20 mouse cellular contexts compared by ENCODE assay signal in genomic region chr7:136541876-136542655, GRCm38 (mm10).
DNase-seq lines count a peak whose midpoint lies in the region; ATAC-seq and TF ChIP-seq lines count a peak whose summit lies in the region.
"Had no signal": no experiment of that assay in that cellular context is flagged by ENCODE, and none has a peak within 500 bp of the region (broad histone marks: within the 10 kb centered on the region; RNA-seq: fewer than 3 reads in every experiment).

No protein-coding gene starts in this region.

- peak; percentile 33 for DNase-seq in forebrain, embryonic 10.5 days (ENCODE audit: extremely low spot score, low spot score)
- DNase-seq in forebrain, postnatal 0 days: no peak
- DNase-seq in midbrain, embryonic 11.5 days (ENCODE audit: low spot score, missing footprints): peak; percentile 86
- DNase-seq in midbrain, postnatal 0 days (ENCODE audit: low spot score): no peak
- DNase-seq in mesoderm, embryonic 11.5 days (ENCODE audit: low read depth, low spot score): peak; percentile 48
- DNase-seq in layer of hippocampus, adult 18-20 months (ENCODE audit: low spot score in 2 of 2): no peak
- DNase-seq in left cerebral cortex, postnatal 25 days (ENCODE audit: low spot score in 2 of 2): no peak
- DNase-seq in adrenal gland, postnatal 36 days: no peak
- DNase-seq: cerebellum, postnatal 10 days; heart, postnatal 10 days; kidney, adult 2 months; kidney, postnatal 25 days; lung, postnatal 10 days; right cerebral cortex, postnatal 25 days; thymus, postnatal 25 days had no signal

- intact Hi-C loops in left cerebral cortex, postnatal 25 days (cut with DNase I): no loop called here

- no peak overlapping the region for H3K4me2 ChIP-seq in forebrain, postnatal 0 days (ENCODE audit: low read depth)
- no peak overlapping the region for H3K4me2 ChIP-seq in midbrain, embryonic 11.5 days
- H3K4me2 ChIP-seq in midbrain, postnatal 0 days (ENCODE audit: low read depth, low read length, poor library complexity, severe bottlenecking): no peak overlapping the region
- H3K4me2 ChIP-seq: embryonic facial prominence, embryonic 15.5 days; limb, embryonic 15.5 days had no signal

- ATAC-seq in forebrain, postnatal 0 days: no peak
- peak; percentile 96 for ATAC-seq in midbrain, embryonic 11.5 days (ENCODE audit: low FRiP score)
- ATAC-seq in midbrain, postnatal 0 days (ENCODE audit: low FRiP score): no peak
- ATAC-seq: CD4-positive, CD25-positive, alpha-beta regulatory T cell, adult 4 months had no signal

- H3K9ac ChIP-seq in forebrain, postnatal 0 days: no peak overlapping the region
- H3K9ac ChIP-seq in midbrain, embryonic 11.5 days (ENCODE audit: low read length): no peak overlapping the region
- H3K9ac ChIP-seq in midbrain, postnatal 0 days (replicated peaks; ENCODE audit: low read length, poor library complexity, severe bottlenecking): no peak overlapping the region
- H3K9ac ChIP-seq: embryonic facial prominence, embryonic 15.5 days; limb, embryonic 15.5 days had no signal

- peaks cover 30% of the 10 kb centered on the region for H3K4me1 ChIP-seq in forebrain, embryonic 10.5 days
- H3K4me1 ChIP-seq in forebrain, postnatal 0 days (ENCODE audit: insufficient read depth): no peaks in the 10 kb centered on the region
- H3K4me1 ChIP-seq in midbrain, embryonic 11.5 days (ENCODE audit: control insufficient read depth, insufficient read depth, low read length): peaks cover 12% of the 10 kb centered on the region
- no peaks in the 10 kb centered on the region for H3K4me1 ChIP-seq in midbrain, postnatal 0 days (ENCODE audit: insufficient read depth, low read length)

- TF ChIP-seq CTCF in forebrain, postnatal 0 days (IDR thresholded peaks at IDR 0.05; ENCODE audit: low read depth): no peak
- TF ChIP-seq CTCF in midbrain, postnatal 0 days (IDR thresholded peaks at IDR 0.05): no peak

- no peaks in the 10 kb centered on the region for H3K36me3 ChIP-seq in forebrain, embryonic 10.5 days (replicated peaks)
- H3K36me3 ChIP-seq in forebrain, postnatal 0 days (ENCODE audit: insufficient read depth): no peaks in the 10 kb centered on the region
- no peaks in the 10 kb centered on the region for H3K36me3 ChIP-seq in midbrain, embryonic 11.5 days (ENCODE audit: control insufficient read depth, insufficient read depth, low read length)
- H3K36me3 ChIP-seq in midbrain, postnatal 0 days (ENCODE audit: insufficient read depth, low read length): no peaks in the 10 kb centered on the region
- H3K36me3 ChIP-seq: embryonic facial prominence, embryonic 15.5 days; G1E; limb, embryonic 15.5 days had no signal

- H3K27me3 ChIP-seq in forebrain, embryonic 10.5 days (ENCODE audit: poor library complexity, severe bottlenecking): peaks cover 87% of the 10 kb centered on the region
- peaks cover 5% of the 10 kb centered on the region; the same call in 1 of the 2 replicates for H3K27me3 ChIP-seq in forebrain, postnatal 0 days (ENCODE audit: insufficient read depth, low read length)
- peaks cover 12% of the 10 kb centered on the region for H3K27me3 ChIP-seq in midbrain, embryonic 11.5 days (ENCODE audit: control insufficient read depth, insufficient read depth, low read length)
- 0 out of 2 replicates have a peak, but pooled peaks cover 3% of the 10 kb centered on the region for H3K27me3 ChIP-seq in midbrain, postnatal 0 days (ENCODE audit: insufficient read depth, low read length)
- H3K27me3 ChIP-seq: limb, embryonic 15.5 days had no signal

- no peak overlapping the region for H3K27ac ChIP-seq in forebrain, embryonic 10.5 days
- H3K27ac ChIP-seq in forebrain, postnatal 0 days (ENCODE audit: low read depth, low read length): no peak overlapping the region
- H3K27ac ChIP-seq in midbrain, embryonic 11.5 days (ENCODE audit: low read depth, low read length): no peak overlapping the region
- H3K27ac ChIP-seq in midbrain, postnatal 0 days (ENCODE audit: low read depth, low read length): no peak overlapping the region
- H3K27ac ChIP-seq: embryonic facial prominence, embryonic 15.5 days; heart, adult 2 months; limb, embryonic 15.5 days had no signal

- H3K9me3 ChIP-seq in forebrain, embryonic 10.5 days: no peaks in the 10 kb centered on the region
- no peaks in the 10 kb centered on the region for H3K9me3 ChIP-seq in forebrain, postnatal 0 days (ENCODE audit: low read length)
- H3K9me3 ChIP-seq in midbrain, embryonic 11.5 days (ENCODE audit: control insufficient read depth, low read length): no peaks in the 10 kb centered on the region
- no peaks in the 10 kb centered on the region for H3K9me3 ChIP-seq in midbrain, postnatal 0 days (ENCODE audit: low read length)
- H3K9me3 ChIP-seq: embryonic facial prominence, embryonic 15.5 days; limb, embryonic 15.5 days had no signal

- no peak overlapping the region for H3K4me3 ChIP-seq in forebrain, embryonic 10.5 days
- H3K4me3 ChIP-seq in forebrain, postnatal 0 days (ENCODE audit: low read depth, low read length): no peak overlapping the region
- no peak overlapping the region for H3K4me3 ChIP-seq in midbrain, embryonic 11.5 days (ENCODE audit: low read depth, low read length)
- no peak overlapping the region for H3K4me3 ChIP-seq in midbrain, postnatal 0 days (ENCODE audit: low read depth, low read length)
- H3K4me3 ChIP-seq: embryonic facial prominence, embryonic 15.5 days; heart, adult 2 months; limb, embryonic 15.5 days had no signal

Comparison
In these comparisons a context has a peak if more than half of its experiments do, and no peak if none do; other contexts are left out.
1. DNase-seq: peak in forebrain, embryonic 10.5 days (single experiment), midbrain, embryonic 11.5 days (single experiment) and mesoderm, embryonic 11.5 days (single experiment); none in forebrain, postnatal 0 days (single experiment), midbrain, postnatal 0 days (single experiment), layer of hippocampus, adult 18-20 months (0 of 2), left cerebral cortex, postnatal 25 days (0 of 2) and adrenal gland, postnatal 36 days (0 of 2).